Mouse (Mus musculus) left cerebral cortex, adult 11 months (tissue): ENCODE measurements around the gene Zfp668.
A peak's percentile ranks its signal among the peaks of the same experiment; 100 is the strongest.

Experiments used
- DNase-seq: peaks from one replicate; pipeline ENCODE4 v3.0.0; 2022; ENCODE audit warnings: low spot score

The Zfp668 gene

GRCm38 (mm10) chr7:127894480-127894879 is 17.9 kb upstream of the Zfp668 start:
- no peak for DNase-seq

- DNase-seq = no peak
Observed at GRCm38 (mm10) chr7:127890798-127891197, 14.2 kb upstream of the Zfp668 start, which contains the start of gene Prss53. Gene Prss53 (minus strand): TSS chr7:127890970.

GRCm38 (mm10) chr7:127888821-127889220 is 12.2 kb upstream of the Zfp668 start:
- DNase-seq = no peak

- no peak for DNase-seq
Observed at GRCm38 (mm10) chr7:127887781-127888180, 11.2 kb upstream of the Zfp668 start.

GRCm38 (mm10) chr7:127887191-127887590 is 10.6 kb upstream of the Zfp668 start:
- no peak for DNase-seq

GRCm38 (mm10) chr7:127886551-127886950 is 9.9 kb upstream of the Zfp668 start:
- DNase-seq = no peak

GRCm38 (mm10) chr7:127885951-127886350 is 9.3 kb upstream of the Zfp668 start:
- no peak for DNase-seq

GRCm38 (mm10) chr7:127880431-127880830 is 3.8 kb upstream of the Zfp668 start:
- no peak for DNase-seq

- no peak for DNase-seq
Observed at GRCm38 (mm10) chr7:127879301-127879700, 2.7 kb upstream of the Zfp668 start.

- DNase-seq = peak; percentile 53
Observed at GRCm38 (mm10) chr7:127876041-127876466, 574 bp downstream of the Zfp668 start, which contains the start of gene Zfp646. Gene Zfp646 (plus strand): TSS chr7:127876221.

- peak; percentile 89 for DNase-seq
Observed at GRCm38 (mm10) chr7:127875627-127876001, 1.0 kb downstream of the Zfp668 start.

GRCm38 (mm10) chr7:127874812-127875626 is 1.6 kb downstream of the Zfp668 start:
- DNase-seq = no peak

GRCm38 (mm10) chr7:127870136-127870821 is 6.3 kb downstream of the Zfp668 start:
- DNase-seq = no peak

GRCm38 (mm10) chr7:127869149-127869810 is 7.3 kb downstream of the Zfp668 start:
- no peak for DNase-seq

- DNase-seq = no peak
Observed at GRCm38 (mm10) chr7:127867641-127868040, 9.0 kb downstream of the Zfp668 start.

- no peak for DNase-seq
Observed at GRCm38 (mm10) chr7:127866434-127866833, 10.2 kb downstream of the Zfp668 start.

GRCm38 (mm10) chr7:127858258-127858657 is 18.4 kb downstream of the Zfp668 start:
- DNase-seq = no peak

- DNase-seq = no peak
Observed at GRCm38 (mm10) chr7:127850906-127851305, 25.7 kb downstream of the Zfp668 start.

- no peak for DNase-seq
Observed at GRCm38 (mm10) chr7:127849973-127850875, 26.4 kb downstream of the Zfp668 start.

GRCm38 (mm10) chr7:127842001-127842718 is 34.5 kb downstream of the Zfp668 start:
- DNase-seq = peak; percentile 62
